Mouse (Mus musculus) C2C12 (cell line): ENCODE data around the gene Sox13.

Experiments used
- CEBPB ChIP-seq: IDR thresholded peaks from one replicate; pipeline ENCODE4 v1.6.1; 2011; ENCODE audit warnings: low read depth, mild to moderate bottlenecking, control low read depth, moderate library complexity
- CTCF ChIP-seq: IDR thresholded peaks from one replicate; pipeline ENCODE4 v1.5.1; 2011; ENCODE audit not compliant: control insufficient read depth, insufficient read depth, insufficient read length
- MAX ChIP-seq: IDR thresholded peaks from one replicate; pipeline ENCODE4 v1.6.1; 2011; ENCODE audit warnings: mild to moderate bottlenecking, control low read depth
- MYOD1 ChIP-seq: IDR thresholded peaks from one replicate; pipeline ENCODE4 v1.6.1; 2011; ENCODE audit warnings: low read depth; ENCODE audit not compliant: control insufficient read depth, insufficient read length
- MYOG ChIP-seq: IDR thresholded peaks from one replicate; pipeline ENCODE4 v1.6.1; 2011; ENCODE audit not compliant: control insufficient read depth, insufficient read length; ENCODE audit errors: extremely low read depth
- USF1 ChIP-seq: IDR thresholded peaks from one replicate; pipeline ENCODE4 v1.6.1; 2011; ENCODE audit warnings: low read depth, mild to moderate bottlenecking, control low read depth, moderate library complexity

DNA sequence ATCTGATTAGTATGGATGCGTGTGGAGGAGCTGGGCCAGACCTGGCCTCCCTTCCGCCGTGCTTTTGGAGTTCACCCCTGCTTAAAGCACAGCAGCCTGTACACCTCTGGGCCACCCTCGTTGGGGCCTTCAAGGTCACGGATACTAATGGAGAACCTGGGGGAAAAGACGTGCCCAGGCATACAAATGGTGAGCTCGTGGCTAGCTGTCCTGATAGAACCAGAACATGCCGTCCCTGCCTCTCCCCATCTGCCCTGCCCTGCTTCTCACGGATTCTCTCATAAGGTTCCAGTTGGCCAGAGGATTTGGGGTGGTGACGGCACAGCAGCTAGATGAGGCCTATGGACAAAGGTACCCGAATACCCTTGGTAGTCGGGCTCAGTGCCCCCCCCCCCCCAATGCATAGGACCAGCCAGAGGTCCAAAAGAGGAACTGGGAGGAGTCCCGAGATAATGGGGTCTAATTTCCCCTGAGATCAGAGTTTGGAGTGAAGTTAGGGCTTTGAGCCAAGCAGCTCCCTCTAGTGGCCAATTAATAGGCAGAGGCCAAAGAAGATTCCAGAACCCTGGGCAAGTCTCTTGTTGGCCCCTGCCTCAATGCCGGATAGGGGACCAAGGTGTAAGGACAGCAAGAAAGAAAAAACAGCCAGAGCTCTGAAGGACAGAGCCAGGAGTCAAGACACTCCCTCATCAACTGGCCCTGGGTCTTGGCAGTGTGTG is 43.7 kb downstream of the Sox13 start:
- no peak for TF ChIP-seq CTCF
- TF ChIP-seq CEBPB = no peak
- TF ChIP-seq USF1 = no peak
- TF ChIP-seq MYOD1 = no peak
- no peak for TF ChIP-seq MAX
- TF ChIP-seq MYOG = no peak
